Mouse (Mus musculus): ENCODE measurements around the gene Bmp10. TPM values are rescaled to one million over a fixed set of nuclear protein-coding genes. Genes with fewer than 3 reads are reported as not detected.

The Bmp10 gene
- total and polyA plus RNA-seq, 3 experiments: not detected

DNA sequence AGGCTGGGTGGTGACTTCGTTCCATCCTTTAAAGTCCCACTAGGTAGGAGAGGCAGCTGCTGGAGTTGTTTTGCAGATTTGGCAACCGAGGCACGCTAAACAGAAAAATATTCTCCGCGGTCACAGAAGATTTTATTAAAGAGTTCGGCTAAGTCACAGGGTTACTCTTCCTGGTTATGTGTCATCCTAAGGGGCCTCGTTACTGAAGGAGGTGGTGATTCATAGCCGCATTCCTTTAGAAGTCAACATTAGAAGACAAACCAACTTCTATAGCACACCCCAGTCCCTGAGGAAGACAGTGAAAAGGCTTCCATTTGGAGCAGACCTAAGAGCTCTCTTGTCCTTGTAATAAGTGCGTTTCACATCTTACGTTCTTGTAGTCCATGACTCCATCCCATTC is 42.1 kb upstream of the Bmp10 start:
- Histone ChIP-seq H3K27ac (ENCODE audit: control insufficient read depth, low read depth, low read length) (no peak overlapping the region), H3K79me2 (ENCODE audit: control insufficient read depth, insufficient read depth, low read length, poor library complexity) (no peaks in the 10 kb centered on the region), H3K27me3 (ENCODE audit: control insufficient read depth in 1 of 2, insufficient read depth in 2 of 2, low read length in 2 of 2) (peaks cover 2 to 9% of the 10 kb centered on the region in 2 experiments), H3K4me1 (ENCODE audit: control insufficient read depth in 1 of 2, insufficient read depth in 2 of 2, low read length in 2 of 2) (peaks cover 3 to 5% of the 10 kb centered on the region in 2 experiments; a peak in 3 of 4 replicates), H3K4me3 (ENCODE audit: control insufficient read depth in 1 of 2, insufficient read depth in 1 of 2, low read depth in 2 of 2, low read length in 2 of 2) (no peak overlapping the region), H3K9ac (ENCODE audit: control insufficient read depth, low read depth, low read length, poor library complexity, severe bottlenecking) (no peak overlapping the region), H3K36me3 (ENCODE audit: control insufficient read depth in 1 of 2, insufficient read depth in 2 of 2, low read length in 2 of 2) (0 out of 4 replicates have a peak, but pooled peaks cover 0 to 2% of the 10 kb centered on the region in 2 experiments), H3K9me3 (replicated peaks; ENCODE audit: insufficient read depth, low read length) (no peaks in the 10 kb centered on the region)
- TF ChIP-seq ZNF384 (IDR thresholded peaks at IDR 0.05; ENCODE audit: low read depth, low read length): no peak
- TF ChIP-seq CHD2 (IDR thresholded peaks at IDR 0.05; ENCODE audit: low read length): no peak
- no peak for TF ChIP-seq TBP (IDR thresholded peaks at IDR 0.05; ENCODE audit: low read depth, low read length)
- TF ChIP-seq MXI1 (IDR thresholded peaks at IDR 0.05; ENCODE audit: low read depth, low read length): no peak
- no peak for TF ChIP-seq GATA1 (IDR thresholded peaks at IDR 0.05; ENCODE audit: low read depth, low read length)
- TF ChIP-seq ZC3H11A (IDR thresholded peaks at IDR 0.05; ENCODE audit: low read depth, low read length): no peak
- TF ChIP-seq GABPA (IDR thresholded peaks at IDR 0.05; ENCODE audit: low read depth, low read length): no peak
- no peak for TF ChIP-seq SMC3 (IDR thresholded peaks at IDR 0.05; ENCODE audit: low read depth, low read length)
- TF ChIP-seq BHLHE40 (IDR thresholded peaks at IDR 0.05; ENCODE audit: borderline replicate concordance, low read depth, low read length): no peak
- no peak for TF ChIP-seq RCOR1 (IDR thresholded peaks at IDR 0.05; ENCODE audit: low read depth, low read length)
- TF ChIP-seq MAZ (IDR thresholded peaks at IDR 0.05; ENCODE audit: low read depth, low read length): no peak
- no peak for TF ChIP-seq EP300 (IDR thresholded peaks at IDR 0.05; ENCODE audit: low read depth in 1 of 2, low read length in 2 of 2)
- DNase-seq (ENCODE audit: low read depth, low spot score): no peak

DNA sequence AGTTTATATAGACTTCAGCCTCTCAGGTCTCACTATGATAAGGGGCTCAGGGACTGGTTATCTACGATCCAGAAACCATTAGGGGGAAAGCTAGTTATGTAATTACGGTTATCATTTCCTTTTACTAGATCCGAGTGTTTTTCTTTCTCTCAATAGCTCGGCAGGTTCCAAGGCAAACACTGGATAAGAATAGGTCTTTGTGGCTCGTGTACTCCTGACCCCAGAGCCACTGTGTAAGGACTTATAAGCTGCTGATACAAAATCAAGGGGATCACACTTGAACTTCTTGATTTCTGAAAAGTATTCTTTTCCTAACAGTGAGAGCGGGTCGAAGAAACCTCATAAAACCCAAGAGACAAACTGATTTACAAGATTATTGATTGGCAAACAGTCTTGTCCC is 39.9 kb upstream of the Bmp10 start, which contains the start of gene Gkn3:
Gene Gkn3 (minus strand): TSS at position 59 of the 400 bp plus-strand sequence.
- Histone ChIP-seq H3K79me2 (ENCODE audit: control insufficient read depth, insufficient read depth, low read length, poor library complexity) (no peaks in the 10 kb centered on the region), H3K4me3 (ENCODE audit: control insufficient read depth in 1 of 2, insufficient read depth in 1 of 2, low read depth in 2 of 2, low read length in 2 of 2) (no peak within 1 kb of the TSS), H3K4me1 (ENCODE audit: control insufficient read depth in 1 of 2, insufficient read depth in 2 of 2, low read length in 2 of 2) (peaks cover 3 to 7% of the 10 kb centered on the region in 2 experiments; a peak in 3 of 4 replicates), H3K36me3 (ENCODE audit: control insufficient read depth in 1 of 2, insufficient read depth in 2 of 2, low read length in 2 of 2) (0 out of 4 replicates have a peak, but pooled peaks cover 0 to 2% of the 10 kb centered on the region in 2 experiments), H3K9ac (ENCODE audit: control insufficient read depth, low read depth, low read length, poor library complexity, severe bottlenecking) (no peak within 1 kb of the TSS), H3K27ac (ENCODE audit: control insufficient read depth, low read depth, low read length) (no peak within 1 kb of the TSS), H3K9me3 (replicated peaks; ENCODE audit: insufficient read depth, low read length) (no peaks in the 10 kb centered on the region), H3K27me3 (ENCODE audit: control insufficient read depth in 1 of 2, insufficient read depth in 2 of 2, low read length in 2 of 2) (peaks cover 4 to 7% of the 10 kb centered on the region in 2 experiments)
- TF ChIP-seq TCF12 (IDR thresholded peaks at IDR 0.05; ENCODE audit: low read depth, low read length) (no peak), KAT2A (conservative IDR thresholded peaks at IDR 0.05; ENCODE audit: low read depth, low read length) (no peak), POLR2AphosphoS5 (IDR thresholded peaks at IDR 0.05; ENCODE audit: borderline replicate concordance, low read depth, low read length) (no peak), TBP (IDR thresholded peaks at IDR 0.05; ENCODE audit: low read depth, low read length) (no peak), NRF1 (IDR thresholded peaks at IDR 0.05; ENCODE audit: insufficient read depth, low read depth, low read length, poor library complexity, severe bottlenecking) (no peak), EP300 (IDR thresholded peaks at IDR 0.05; ENCODE audit: low read depth in 1 of 2, low read length in 2 of 2) (peak; percentile 25 to 37; a peak in 1 of 4 replicates), NELFE (IDR thresholded peaks at IDR 0.05; ENCODE audit: low read depth, low read length) (no peak), E2F4 (IDR thresholded peaks at IDR 0.05; ENCODE audit: borderline replicate concordance, low read depth, low read length) (no peak), CTCF (IDR thresholded peaks at IDR 0.05 in 2 of 3, conservative IDR thresholded peaks at IDR 0.05 in 1 of 3; ENCODE audit: control insufficient read depth in 1 of 3, insufficient read depth in 1 of 3, low read depth in 2 of 3, low read length in 3 of 3, poor library complexity in 1 of 3, severe bottlenecking in 1 of 3) (no peak), POLR2A (IDR thresholded peaks at IDR 0.05; ENCODE audit: control insufficient read depth in 1 of 2, insufficient read depth in 1 of 2, low read depth in 1 of 2, low read length in 2 of 2, poor library complexity in 1 of 2) (no peak), TAL1 (IDR thresholded peaks at IDR 0.05; ENCODE audit: low read length) (no peak; the same call in 1 of the 2 replicates), USF1 (IDR thresholded peaks at IDR 0.05; ENCODE audit: low read depth, low read length) (no peak), GATA1 (IDR thresholded peaks at IDR 0.05; ENCODE audit: low read depth, low read length) (peak; percentile 62), RCOR1 (IDR thresholded peaks at IDR 0.05; ENCODE audit: low read depth, low read length) (0 out of 2 replicates have a peak, but pooled peaks have one; percentile 12)
- DNase-seq (ENCODE audit: low read depth, low spot score): peak; percentile 21

All from MEL (cell line).